Mouse (Mus musculus) forebrain, embryonic 13.5 days (tissue): ENCODE data around the gene Cacna2d3. TPM values are rescaled to one million over a fixed set of nuclear protein-coding genes. Genes with fewer than 3 reads are reported as not detected.

Experiments used
- ATAC-seq: fragments of 200-750 bp; cut with Nextera tagmentation; 2 replicates; pipeline ENCODE4 v1.8.0; 2017
- H3K27ac ChIP-seq: fragments of 300-500 bp; sonication (generic); 2 replicates; pipeline ENCODE4 v1.5.1; 2015; ENCODE audit warnings: inconsistent platforms, mild to moderate bottlenecking, moderate library complexity
- H3K27me3 ChIP-seq: fragments of 300-500 bp; sonication (generic); 2 replicates; pipeline ENCODE4 v1.6.1; 2015; ENCODE audit warnings: mild to moderate bottlenecking, inconsistent platforms
- H3K36me3 ChIP-seq: fragments of 300-500 bp; sonication (generic); 2 replicates; pipeline ENCODE4 v1.6.1; 2015; ENCODE audit warnings: mild to moderate bottlenecking, inconsistent platforms; ENCODE audit not compliant: poor library complexity, severe bottlenecking
- H3K4me1 ChIP-seq: fragments of 300-500 bp; sonication (generic); 2 replicates; pipeline ENCODE4 v1.6.1; 2015; ENCODE audit warnings: inconsistent platforms
- H3K4me2 ChIP-seq: fragments of 300-500 bp; sonication (generic); 2 replicates; pipeline ENCODE4 v1.6.1; 2015; ENCODE audit warnings: inconsistent platforms, mild to moderate bottlenecking, moderate library complexity
- H3K4me3 ChIP-seq: fragments of 300-500 bp; sonication (generic); 2 replicates; pipeline ENCODE4 v1.5.1; 2015; ENCODE audit warnings: mild to moderate bottlenecking, inconsistent platforms
- H3K9ac ChIP-seq: fragments of 300-500 bp; sonication (generic); 2 replicates; pipeline ENCODE4 v1.6.1; 2015; ENCODE audit warnings: mild to moderate bottlenecking, inconsistent platforms
- H3K9me3 ChIP-seq: fragments of 300-500 bp; sonication (generic); replicated peaks from 2 replicates; pipeline ENCODE4 v1.6.1; 2016; ENCODE audit warnings: inconsistent platforms
- WGBS: fragments of 180-500 bp; shearing (Covaris S2); methylation state at CpG from one replicate; pipeline ENCODE4 v1.1.7; 2015; 5-methylcytosine and 5-hydroxymethylcytosine counted together
- polyA plus RNA-seq: library from polyadenylated mRNA; unstranded; fragments of >200 nt; fragmentation: Nextera tagmentation; extraction: Ambion mirVana; gene quantifications from 2 replicates; pipeline ENCODE4 v1.2.1, GENCODE M21; 2015

The Cacna2d3 gene
- polyA plus RNA-seq, 1 experiment from 2014 or later = 12.3 TPM

- H3K27ac ChIP-seq = no peak overlapping the region
- H3K9me3 ChIP-seq = no peaks in the 10 kb centered on the region
- no peak overlapping the region for H3K9ac ChIP-seq
- no peak overlapping the region for H3K4me2 ChIP-seq
- no peaks in the 10 kb centered on the region for H3K36me3 ChIP-seq
- H3K4me1 ChIP-seq = no peaks in the 10 kb centered on the region
- H3K4me3 ChIP-seq = no peak overlapping the region
- H3K27me3 ChIP-seq = no peaks in the 10 kb centered on the region
- no peak for ATAC-seq
- 73% methylated on average over 8 of the region's 8 CpGs for WGBS
Measured at GRCm38 (mm10) chr14:29628213-29628612, 93.5 kb downstream of the Cacna2d3 start.

GRCm38 (mm10) chr14:29612436-29612835 lies 109.2 kb downstream of the Cacna2d3 start:
- no peak overlapping the region for H3K4me2 ChIP-seq
- no peak for ATAC-seq
- WGBS = 82% methylated on average over 5 of the region's 5 CpGs

GRCm38 (mm10) chr14:29608761-29609160 lies 112.9 kb downstream of the Cacna2d3 start:
- Histone ChIP-seq H3K4me1 (0 out of 2 replicates have a peak, but pooled peaks cover 3% of the 10 kb centered on the region), H3K9me3 (no peaks in the 10 kb centered on the region), H3K27ac (no peak overlapping the region), H3K9ac (no peak overlapping the region), H3K36me3 (no peaks in the 10 kb centered on the region), H3K27me3 (no peaks in the 10 kb centered on the region), H3K4me3 (no peak overlapping the region), H3K4me2 (no peak overlapping the region)
- ATAC-seq = no peak
- 47% methylated on average over 6 of the region's 6 CpGs for WGBS

More at GRCm38 (mm10) chr14:29612436-29612835, 109.2 kb downstream of the Cacna2d3 start:
- no peaks in the 10 kb centered on the region for H3K4me1 ChIP-seq
- no peaks in the 10 kb centered on the region for H3K9me3 ChIP-seq
- H3K4me3 ChIP-seq = no peak overlapping the region
- no peak overlapping the region for H3K9ac ChIP-seq
- H3K27ac ChIP-seq = no peak overlapping the region
- H3K36me3 ChIP-seq = no peaks in the 10 kb centered on the region
- H3K27me3 ChIP-seq = no peaks in the 10 kb centered on the region

- Histone ChIP-seq H3K27me3 (no peaks in the 10 kb centered on the region), H3K9me3 (0 out of 2 replicates have a peak, but pooled peaks cover 3% of the 10 kb centered on the region), H3K4me3 (no peak overlapping the region), H3K4me2 (no peak overlapping the region), H3K36me3 (no peaks in the 10 kb centered on the region), H3K4me1 (0 out of 2 replicates have a peak, but pooled peaks cover 3% of the 10 kb centered on the region), H3K27ac (no peak overlapping the region), H3K9ac (no peak overlapping the region)
- WGBS = 63% methylated on average over 8 of the region's 8 CpGs
- ATAC-seq = no peak
Measured at GRCm38 (mm10) chr14:29599428-29599827, 122.2 kb downstream of the Cacna2d3 start.

- ATAC-seq = no peak
- Histone ChIP-seq H3K36me3 (no peaks in the 10 kb centered on the region), H3K4me2 (no peak overlapping the region), H3K9me3 (0 out of 2 replicates have a peak, but pooled peaks cover 3% of the 10 kb centered on the region), H3K27ac (no peak overlapping the region), H3K4me1 (no peaks in the 10 kb centered on the region), H3K4me3 (no peak overlapping the region), H3K27me3 (no peaks in the 10 kb centered on the region), H3K9ac (no peak overlapping the region)
- WGBS = 87% methylated on average over 4 of the region's 4 CpGs
Measured at GRCm38 (mm10) chr14:29592896-29593295, 128.8 kb downstream of the Cacna2d3 start.

GRCm38 (mm10) chr14:29589628-29590027 lies 132.0 kb downstream of the Cacna2d3 start:
- no peak overlapping the region for H3K4me3 ChIP-seq

GRCm38 (mm10) chr14:29581961-29582360 lies 139.7 kb downstream of the Cacna2d3 start:
- no peak overlapping the region for H3K27ac ChIP-seq
- 87% methylated on average over 2 of the region's 2 CpGs for WGBS
- H3K4me2 ChIP-seq = no peak overlapping the region
- H3K36me3 ChIP-seq = no peaks in the 10 kb centered on the region
- H3K27me3 ChIP-seq = no peaks in the 10 kb centered on the region
- no peak overlapping the region for H3K4me3 ChIP-seq
- H3K9me3 ChIP-seq = no peaks in the 10 kb centered on the region
- H3K9ac ChIP-seq = no peak overlapping the region
- no peaks in the 10 kb centered on the region for H3K4me1 ChIP-seq
- no peak for ATAC-seq

More at GRCm38 (mm10) chr14:29589628-29590027, 132.0 kb downstream of the Cacna2d3 start:
- no peak for ATAC-seq
- H3K9ac ChIP-seq = no peak overlapping the region
- H3K4me1 ChIP-seq = no peaks in the 10 kb centered on the region
- H3K9me3 ChIP-seq = no peaks in the 10 kb centered on the region
- no peak overlapping the region for H3K27ac ChIP-seq
- H3K4me2 ChIP-seq = no peak overlapping the region
- H3K27me3 ChIP-seq = no peaks in the 10 kb centered on the region
- 86% methylated on average over 9 of the region's 9 CpGs for WGBS
- H3K36me3 ChIP-seq = no peaks in the 10 kb centered on the region

- Histone ChIP-seq H3K4me2 (no peak overlapping the region), H3K36me3 (no peaks in the 10 kb centered on the region), H3K27ac (no peak overlapping the region), H3K9me3 (no peaks in the 10 kb centered on the region), H3K4me1 (no peaks in the 10 kb centered on the region), H3K9ac (no peak overlapping the region), H3K4me3 (no peak overlapping the region), H3K27me3 (no peaks in the 10 kb centered on the region)
- 89% methylated on average over 1 of the region's 1 CpGs for WGBS
- no peak for ATAC-seq
Measured at GRCm38 (mm10) chr14:29577786-29578185, 143.9 kb downstream of the Cacna2d3 start.

GRCm38 (mm10) chr14:29575551-29575950 lies 146.1 kb downstream of the Cacna2d3 start:
- H3K36me3 ChIP-seq = no peaks in the 10 kb centered on the region
- no peaks in the 10 kb centered on the region for H3K9me3 ChIP-seq
- H3K4me1 ChIP-seq = no peaks in the 10 kb centered on the region
- H3K27ac ChIP-seq = no peak overlapping the region
- no peaks in the 10 kb centered on the region for H3K27me3 ChIP-seq
- 64% methylated on average over 5 of the region's 5 CpGs for WGBS
- ATAC-seq = no peak
- no peak overlapping the region for H3K4me3 ChIP-seq
- no peak overlapping the region for H3K9ac ChIP-seq
- H3K4me2 ChIP-seq = no peak overlapping the region

GRCm38 (mm10) chr14:29562704-29563103 lies 159.0 kb downstream of the Cacna2d3 start:
- H3K9me3 ChIP-seq = no peaks in the 10 kb centered on the region
- H3K4me1 ChIP-seq = peaks cover 23% of the 10 kb centered on the region
- peak overlapping the region; percentile 5; the same call in 1 of the 2 replicates for H3K27ac ChIP-seq
- peak overlapping the region; percentile 4; the same call in 1 of the 2 replicates for H3K4me2 ChIP-seq
- H3K27me3 ChIP-seq = no peaks in the 10 kb centered on the region
- ATAC-seq = peak; percentile 43; the same call in 1 of the 2 replicates
- WGBS = 26% methylated on average over 6 of the region's 6 CpGs
- no peaks in the 10 kb centered on the region for H3K36me3 ChIP-seq
- no peak overlapping the region for H3K4me3 ChIP-seq
- no peak overlapping the region for H3K9ac ChIP-seq

GRCm38 (mm10) chr14:29561122-29561834 lies 160.4 kb downstream of the Cacna2d3 start:
- H3K27ac ChIP-seq = no peak overlapping the region
- no peak overlapping the region for H3K4me2 ChIP-seq
- H3K4me1 ChIP-seq = peaks cover 11% of the 10 kb centered on the region
- no peak overlapping the region for H3K9ac ChIP-seq
- H3K4me3 ChIP-seq = no peak overlapping the region
- H3K27me3 ChIP-seq = no peaks in the 10 kb centered on the region
- 78% methylated on average over 11 of the region's 11 CpGs for WGBS
- H3K36me3 ChIP-seq = no peaks in the 10 kb centered on the region
- no peak for ATAC-seq
- H3K9me3 ChIP-seq = no peaks in the 10 kb centered on the region

- Histone ChIP-seq H3K9ac (no peak overlapping the region), H3K27ac (no peak overlapping the region), H3K4me2 (no peak overlapping the region), H3K36me3 (no peaks in the 10 kb centered on the region), H3K27me3 (no peaks in the 10 kb centered on the region), H3K9me3 (no peaks in the 10 kb centered on the region), H3K4me3 (no peak overlapping the region), H3K4me1 (peaks cover 9% of the 10 kb centered on the region; the same call in 1 of the 2 replicates)
- WGBS = 68% methylated on average over 8 of the region's 8 CpGs
- ATAC-seq = no peak
Measured at GRCm38 (mm10) chr14:29558440-29558839, 163.2 kb downstream of the Cacna2d3 start.
